Mouse (Mus musculus) kidney, embryonic 16.5 days (tissue): ENCODE results near the gene Nepn. TPM values are rescaled to one million over a fixed set of nuclear protein-coding genes. Genes with fewer than 3 reads are reported as not detected.

ENCODE experiments used
- polyA plus RNA-seq: library from polyadenylated mRNA; unstranded; fragments of >200 nt; fragmentation: Nextera tagmentation; extraction: Ambion mirVana; gene quantifications from 2 replicates; pipeline ENCODE4 v1.2.1, GENCODE M21; 2015

The Nepn gene
- polyA plus RNA-seq, 1 experiment from 2014 or later = 0.35 TPM

Other genes with a start within 250 kb of the Nepn start
- 1.7 and 2.1 TPM in 2 replicates for gene Ros1, start 193.7 kb upstream of the Nepn start, polyA plus RNA-seq
- gene Dcbld1, start 155.4 kb upstream of the Nepn start, polyA plus RNA-seq = 32.5 and 33.2 TPM in 2 replicates
- not detected in 2 replicates for gene Gm26741, start 30.2 kb upstream of the Nepn start, polyA plus RNA-seq
- 21.4 and 22.2 TPM in 2 replicates for gene Gopc, start 6.8 kb upstream of the Nepn start, polyA plus RNA-seq
- gene Nus1, start 28.6 kb downstream of the Nepn start, polyA plus RNA-seq = 15.8 and 16.1 TPM in 2 replicates